Mouse (Mus musculus) liver, embryonic 16.5 days (tissue): ENCODE measurements around the gene Rab5if. TPM values are rescaled to one million over a fixed set of nuclear protein-coding genes. Genes with fewer than 3 reads are reported as not detected.
"Not testable (repeated sequence)": the region's sequence is repeated elsewhere in the genome, so short reads cannot be mapped to it uniquely, and the experiment has no call there.

Experiments used
- ATAC-seq: fragments of 200-750 bp; cut with Nextera tagmentation; 2 replicates; pipeline ENCODE4 v1.8.0; 2017; ENCODE audit warnings: low read depth, mild to moderate bottlenecking, moderate number of reproducible peaks, moderate library complexity
- H3K27ac ChIP-seq: fragments of 300-500 bp; sonication (generic); 2 replicates; pipeline ENCODE4 v1.5.1; 2014; ENCODE audit warnings: mild to moderate bottlenecking, low read length
- H3K27me3 ChIP-seq: fragments of 300-500 bp; sonication (generic); 2 replicates; pipeline ENCODE4 v1.6.1; 2014; ENCODE audit warnings: low read depth, low read length, mixed read lengths; ENCODE audit not compliant: control insufficient read depth, insufficient read depth
- H3K36me3 ChIP-seq: fragments of 300-500 bp; sonication (generic); 2 replicates; pipeline ENCODE4 v1.6.1; 2014; ENCODE audit warnings: mild to moderate bottlenecking; ENCODE audit not compliant: control insufficient read depth, insufficient read depth
- H3K4me1 ChIP-seq: fragments of 300-500 bp; sonication (generic); 2 replicates; pipeline ENCODE4 v1.6.1; 2014; ENCODE audit warnings: low read depth, low read length, mixed read lengths; ENCODE audit not compliant: control insufficient read depth
- H3K4me2 ChIP-seq: fragments of 300-500 bp; sonication (generic); 2 replicates; pipeline ENCODE4 v1.6.1; 2014; ENCODE audit warnings: low read depth, low read length, mixed read lengths
- H3K4me3 ChIP-seq: fragments of 300-500 bp; sonication (generic); 2 replicates; pipeline ENCODE4 v1.5.1; 2014; ENCODE audit warnings: low read depth, mild to moderate bottlenecking, low read length
- H3K9ac ChIP-seq: fragments of 300-500 bp; sonication (generic); 2 replicates; pipeline ENCODE4 v1.6.1; 2014; ENCODE audit warnings: low read depth, low read length
- H3K9me3 ChIP-seq: fragments of 300-500 bp; sonication (generic); replicated peaks from 2 replicates; pipeline ENCODE4 v1.6.1; 2016; ENCODE audit warnings: low read length; ENCODE audit not compliant: control insufficient read depth
- WGBS: fragments of 180-500 bp; shearing (Covaris S2); extraction: QIAGEN DNeasy Blood & Tissue Kit; methylation state at CpG from one replicate; pipeline ENCODE4 v1.1.7; 2014; ENCODE audit not compliant: insufficient replicate concordance; 5-methylcytosine and 5-hydroxymethylcytosine counted together
- polyA plus RNA-seq: library from polyadenylated mRNA; unstranded; fragments of >200 nt; fragmentation: Nextera tagmentation; extraction: Ambion mirVana; gene quantifications from 2 replicates; pipeline ENCODE4 v1.2.1, GENCODE M21; 2015

The Rab5if gene
- polyA plus RNA-seq, 1 experiment from 2014 or later, result 112 TPM

DNA sequence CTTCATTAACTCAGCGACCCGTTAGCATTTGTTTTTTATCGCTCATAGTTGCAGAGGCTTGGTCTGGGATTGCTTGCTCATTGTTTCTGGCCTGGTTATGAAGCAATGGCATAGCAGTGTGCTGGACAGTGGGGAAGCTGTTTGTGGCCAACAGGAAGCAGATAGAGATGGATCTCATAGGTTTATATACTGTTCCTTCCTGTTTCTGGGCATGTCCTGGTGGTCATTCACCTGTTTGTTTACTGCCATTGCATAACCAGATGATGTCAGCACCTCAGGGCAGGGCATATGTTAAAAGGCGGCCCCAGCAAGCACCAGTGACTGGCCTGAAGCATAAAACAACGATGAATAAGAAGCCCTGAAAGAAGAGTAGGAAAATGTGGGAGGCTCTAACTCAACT is 12.4 kb upstream of the Rab5if start:
- H3K4me2 ChIP-seq, result no peak overlapping the region
- H3K36me3 ChIP-seq, result peaks cover 2% of the 10 kb centered on the region; the same call in 1 of the 2 replicates
- 69% methylated on average over 5 of the region's 5 CpGs for WGBS
- peaks cover 7% of the 10 kb centered on the region for H3K4me1 ChIP-seq
- H3K27me3 ChIP-seq, result no peaks in the 10 kb centered on the region
- H3K4me3 ChIP-seq, result no peak overlapping the region
- 0 out of 2 replicates have a peak overlapping the region, but pooled peaks have one; percentile 9 for H3K27ac ChIP-seq
- H3K9me3 ChIP-seq, result no peaks in the 10 kb centered on the region
- no peak overlapping the region for H3K9ac ChIP-seq
- peak; percentile 61; the same call in 1 of the 2 replicates for ATAC-seq

DNA sequence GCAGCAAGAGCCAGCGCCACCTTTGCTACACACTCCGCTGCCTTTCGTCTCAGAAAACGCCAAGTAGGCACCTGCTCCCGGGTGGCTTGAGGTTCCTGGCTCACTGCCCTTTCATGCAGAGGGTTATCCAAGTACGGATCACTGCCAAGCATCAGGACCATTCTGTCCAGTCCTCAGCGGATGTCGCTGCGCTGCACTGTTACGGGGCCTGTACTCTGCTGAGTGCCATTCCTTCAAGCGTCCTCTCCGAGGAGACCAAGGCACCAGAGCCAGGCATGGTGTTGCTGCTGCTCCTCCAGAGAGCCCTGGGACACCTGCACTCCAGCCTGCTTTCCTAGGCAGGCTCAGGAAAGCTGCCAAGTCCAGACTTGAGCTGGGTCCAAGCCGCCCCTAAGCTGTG is 9.3 kb upstream of the Rab5if start:
- not testable (repeated sequence) for H3K9ac ChIP-seq, H3K27ac ChIP-seq, H3K4me1 ChIP-seq, H3K4me2 ChIP-seq, H3K4me3 ChIP-seq, H3K9me3 ChIP-seq, H3K27me3 ChIP-seq, ATAC-seq, H3K36me3 ChIP-seq
- 90% methylated on average over 8 of the region's 13 CpGs for WGBS

DNA sequence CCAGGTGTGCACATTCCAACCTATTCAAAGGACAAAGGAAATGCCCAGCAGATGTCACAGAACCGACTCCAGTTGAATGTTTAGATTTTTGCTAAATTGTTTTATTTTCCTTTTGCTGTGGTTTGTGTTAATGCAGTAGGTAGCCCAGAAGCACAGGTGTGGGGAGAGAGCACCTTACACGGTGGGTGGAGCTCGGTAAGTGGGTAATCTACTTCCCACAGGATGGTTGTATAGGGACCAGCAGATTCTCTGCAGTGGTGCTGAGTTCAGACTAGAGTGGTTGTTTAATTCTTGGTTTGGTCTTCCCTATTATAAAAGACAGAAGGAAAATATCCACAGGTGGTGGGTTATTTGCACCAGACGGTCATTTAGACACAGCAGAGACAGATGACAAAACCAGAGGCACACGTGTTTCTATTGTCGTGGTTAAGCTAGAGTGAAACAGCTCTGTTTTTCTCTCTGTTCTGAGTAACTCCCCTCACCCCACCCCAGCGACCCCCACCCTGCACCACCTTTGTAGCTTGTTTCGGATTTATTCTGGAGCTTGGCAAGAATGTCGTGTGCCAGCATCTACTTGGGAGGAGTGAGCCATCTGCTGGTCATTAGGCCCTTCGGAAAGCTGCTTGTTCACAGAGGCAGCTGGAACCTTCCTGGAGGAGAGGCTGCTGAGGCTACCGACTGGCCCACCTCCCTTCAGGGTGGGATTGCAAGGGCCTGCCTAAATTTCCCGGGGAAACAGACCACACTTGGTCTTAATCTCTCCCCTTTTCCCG is 8.7 kb upstream of the Rab5if start:
- 63% methylated on average over 13 of the region's 13 CpGs for WGBS

DNA sequence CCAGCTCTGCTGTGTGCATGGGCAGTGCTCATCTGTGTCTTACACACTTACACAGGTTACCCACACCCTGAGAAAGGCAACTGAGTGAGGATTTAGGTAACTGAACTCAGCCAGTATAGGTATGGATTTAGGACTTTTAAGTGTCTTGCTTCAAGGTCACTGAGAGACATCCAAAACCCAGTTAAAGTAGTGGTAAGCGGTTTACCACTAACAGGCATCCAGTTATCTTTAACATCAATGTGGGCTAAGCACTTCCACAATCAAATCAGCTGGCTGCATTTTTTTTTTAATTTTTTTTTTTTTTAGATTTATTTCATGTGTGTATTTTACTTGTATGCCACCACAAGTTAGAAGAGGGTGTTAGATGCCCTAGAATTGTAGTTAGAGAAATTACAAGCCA is 6.6 kb upstream of the Rab5if start:
- Histone ChIP-seq H3K4me1 (no peaks in the 10 kb centered on the region; the same call in 1 of the 2 replicates), H3K4me2 (no peak overlapping the region), H3K27ac (no peak overlapping the region), H3K9ac (no peak overlapping the region), H3K27me3 (no peaks in the 10 kb centered on the region), H3K9me3 (no peaks in the 10 kb centered on the region), H3K36me3 (no peaks in the 10 kb centered on the region; the same call in none of the 2 replicates), H3K4me3 (no peak overlapping the region)
- 65% methylated on average over 1 of the region's 1 CpGs for WGBS
- no peak for ATAC-seq

More for the DNA sequence above, 8.7 kb upstream of the Rab5if start:
- H3K4me3 ChIP-seq, H3K36me3 ChIP-seq, H3K27ac ChIP-seq, H3K4me2 ChIP-seq, ATAC-seq, H3K4me1 ChIP-seq, H3K9ac ChIP-seq, H3K9me3 ChIP-seq, H3K27me3 ChIP-seq: not testable (repeated sequence)

DNA sequence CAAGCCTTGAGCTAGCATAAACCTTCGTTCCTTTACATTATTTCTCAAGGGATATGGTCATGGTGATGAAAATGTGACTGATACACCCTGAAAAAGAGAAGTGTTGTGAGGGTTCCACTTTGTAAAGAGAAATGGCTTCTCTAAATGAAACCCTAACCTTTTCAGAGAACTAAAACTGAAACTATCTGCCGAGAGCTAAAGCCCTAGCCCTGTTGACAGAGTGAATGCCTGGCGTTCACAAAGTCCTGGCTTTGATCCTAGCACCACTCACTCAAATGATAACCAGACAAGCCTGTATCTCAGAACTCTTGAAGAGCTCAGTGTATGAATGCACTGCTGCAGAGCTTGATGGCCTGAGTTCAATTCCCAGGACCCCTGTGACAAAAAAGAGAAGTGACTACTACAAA is 5.5 kb upstream of the Rab5if start:
- WGBS, result 57% methylated on average over 3 of the region's 3 CpGs
- H3K36me3 ChIP-seq, result no peaks in the 10 kb centered on the region; the same call in none of the 2 replicates
- H3K4me2 ChIP-seq, result no peak overlapping the region
- peak; percentile 7; the same call in 1 of the 2 replicates for ATAC-seq
- no peaks in the 10 kb centered on the region for H3K27me3 ChIP-seq
- H3K4me1 ChIP-seq, result peaks cover 6% of the 10 kb centered on the region
- peak overlapping the region; percentile 58; the same call in 1 of the 2 replicates for H3K27ac ChIP-seq
- H3K9me3 ChIP-seq, result no peaks in the 10 kb centered on the region
- H3K4me3 ChIP-seq, result no peak overlapping the region
- no peak overlapping the region for H3K9ac ChIP-seq

DNA sequence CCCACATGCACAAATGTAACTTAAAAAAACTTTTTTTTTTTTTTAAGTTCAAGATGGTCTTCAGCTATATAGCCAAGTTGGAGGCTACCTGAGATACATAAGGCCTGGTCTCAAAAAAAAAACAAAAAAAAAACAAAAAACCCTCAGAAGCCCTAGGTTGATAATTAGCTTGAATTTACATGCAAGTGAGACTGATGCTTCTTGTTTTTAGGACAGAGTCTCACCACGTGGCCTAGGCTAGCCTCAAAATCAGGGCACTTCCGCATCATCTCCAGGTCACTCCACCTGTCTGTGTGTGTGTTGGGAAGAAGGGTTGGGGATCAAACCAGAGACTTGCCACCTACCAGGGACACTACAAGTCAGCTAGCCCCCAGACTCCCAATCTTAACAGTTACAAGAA is 5.1 kb upstream of the Rab5if start, which contains the start of gene 4930518I15Rik:
4930518I15Rik (minus strand) TSS at position 112 of the 400 bp plus-strand sequence.
- no peaks in the 10 kb centered on the region; the same call in none of the 2 replicates for H3K36me3 ChIP-seq
- no peaks in the 10 kb centered on the region for H3K27me3 ChIP-seq
- H3K9me3 ChIP-seq, result no peaks in the 10 kb centered on the region
- no peak within 1 kb of the TSS for H3K4me2 ChIP-seq
- no peak within 1 kb of the TSS for H3K9ac ChIP-seq
- no peak for ATAC-seq
- WGBS, result 79% methylated on average over 2 of the region's 2 CpGs
- H3K4me3 ChIP-seq, result no peak within 1 kb of the TSS
- H3K4me1 ChIP-seq, result peaks cover 6% of the 10 kb centered on the region
- H3K27ac ChIP-seq, result peak within 1 kb of the TSS; percentile 58; the same call in 1 of the 2 replicates

DNA sequence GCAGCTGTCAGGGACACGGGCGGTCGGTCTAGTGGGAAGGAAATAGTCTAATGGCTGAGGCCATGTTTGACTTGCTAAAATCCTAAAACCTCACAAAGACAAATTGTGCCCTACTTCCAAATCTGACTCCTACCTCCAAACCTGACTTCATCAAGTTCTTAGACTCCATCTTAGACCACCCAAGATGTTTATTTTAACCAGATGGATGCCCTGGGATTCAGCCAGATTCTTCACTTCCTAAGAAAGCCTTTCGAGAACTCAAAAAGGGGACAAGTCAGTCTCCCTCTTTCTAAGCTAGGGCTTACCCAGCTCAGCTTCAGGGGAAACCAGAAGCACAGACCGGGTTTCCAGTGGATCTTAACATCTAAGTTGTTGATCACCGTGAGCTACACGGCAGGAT is 4.3 kb upstream of the Rab5if start:
- Histone ChIP-seq H3K9ac (no peak overlapping the region), H3K4me1 (peaks cover 6% of the 10 kb centered on the region), H3K27ac (no peak overlapping the region), H3K9me3 (no peaks in the 10 kb centered on the region), H3K4me2 (no peak overlapping the region), H3K27me3 (no peaks in the 10 kb centered on the region), H3K36me3 (no peaks in the 10 kb centered on the region; the same call in none of the 2 replicates), H3K4me3 (no peak overlapping the region)
- ATAC-seq, result no peak
- 82% methylated on average over 7 of the region's 7 CpGs for WGBS

DNA sequence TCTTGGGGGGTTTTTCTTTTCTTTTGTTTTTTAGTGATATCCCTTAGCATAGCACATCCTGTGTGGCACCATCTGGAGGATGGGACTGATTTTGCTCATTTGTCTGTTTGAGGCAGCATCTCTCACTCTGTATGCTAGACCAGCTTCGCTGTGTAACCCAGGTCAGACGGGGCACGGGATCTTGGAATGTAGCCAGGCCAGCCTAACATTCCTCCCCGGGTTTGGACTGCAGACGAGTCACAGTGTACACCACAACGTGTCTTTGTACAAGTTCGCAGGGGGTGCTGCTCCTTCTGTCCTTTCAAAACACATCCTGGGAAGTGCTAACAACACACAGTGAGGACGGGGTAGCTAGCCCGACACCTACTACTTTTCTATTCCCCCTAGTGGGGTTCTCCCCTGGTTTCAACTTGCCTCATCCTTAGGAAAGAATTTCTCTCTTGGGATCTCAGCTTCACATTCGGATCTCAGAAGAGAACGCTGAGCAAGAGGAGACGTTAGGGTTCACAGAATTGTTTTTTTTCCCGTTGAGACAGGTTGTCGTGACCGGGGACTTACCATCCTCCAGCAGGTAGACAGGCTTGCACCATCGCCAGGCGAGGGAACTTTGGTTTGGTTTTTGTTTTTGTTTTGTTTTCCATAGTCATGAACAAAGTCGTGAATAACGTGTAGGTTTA is 749 bp upstream of the Rab5if start:
- WGBS, result under 1% methylated on average over 19 of the region's 19 CpGs
- ATAC-seq, result no peak
- H3K4me1 ChIP-seq, result peaks cover 23% of the 10 kb centered on the region
- no peaks in the 10 kb centered on the region for H3K27me3 ChIP-seq
- peaks cover 17% of the 10 kb centered on the region for H3K36me3 ChIP-seq
- H3K9ac ChIP-seq, result peak overlapping the region; percentile 99
- H3K4me2 ChIP-seq, result peak overlapping the region; percentile 79
- peak overlapping the region; percentile 99 for H3K4me3 ChIP-seq
- H3K27ac ChIP-seq, result peak overlapping the region; percentile 91
- no peaks in the 10 kb centered on the region for H3K9me3 ChIP-seq
